Mouse (Mus musculus): ENCODE results near the gene Dok5.
A peak's percentile ranks its signal among the peaks of the same experiment; 100 is the strongest.

Dok5 gene

DNA sequence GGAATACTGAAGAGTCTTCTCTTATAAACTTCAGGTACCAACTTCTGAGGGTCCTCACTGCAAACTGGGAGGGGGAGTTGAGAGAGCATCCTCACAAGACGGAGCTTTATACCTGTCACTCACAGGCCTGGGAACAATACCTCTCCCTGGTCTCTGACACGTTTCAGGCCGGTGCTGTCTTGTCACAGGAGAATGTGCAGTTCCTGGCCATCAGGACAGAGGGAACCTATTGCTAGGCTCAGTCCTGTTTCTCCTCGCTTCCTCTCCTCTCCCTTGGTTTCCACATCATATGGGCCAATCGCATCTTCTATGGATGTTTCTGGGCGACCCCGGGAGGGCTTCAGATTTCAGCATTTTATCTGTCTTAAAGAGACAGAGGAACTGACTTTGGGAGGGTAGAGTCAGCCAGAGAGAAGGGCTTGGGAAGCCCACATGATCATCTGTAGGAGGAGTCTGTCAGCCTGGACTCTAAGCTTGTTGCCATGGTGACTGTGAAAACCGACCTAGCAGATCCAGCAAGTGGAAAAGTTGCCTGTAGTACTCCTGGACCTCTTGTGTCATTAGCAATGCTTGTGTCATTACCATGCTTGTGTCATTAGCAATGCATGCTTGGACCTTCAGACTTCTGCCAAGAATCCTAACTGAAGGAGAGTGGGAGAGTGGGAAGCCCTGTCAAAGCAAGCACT is 59.9 kb downstream of the Dok5 start:
- no peak for DNase-seq (ENCODE audit: low spot score in 2 of 2)

DNA sequence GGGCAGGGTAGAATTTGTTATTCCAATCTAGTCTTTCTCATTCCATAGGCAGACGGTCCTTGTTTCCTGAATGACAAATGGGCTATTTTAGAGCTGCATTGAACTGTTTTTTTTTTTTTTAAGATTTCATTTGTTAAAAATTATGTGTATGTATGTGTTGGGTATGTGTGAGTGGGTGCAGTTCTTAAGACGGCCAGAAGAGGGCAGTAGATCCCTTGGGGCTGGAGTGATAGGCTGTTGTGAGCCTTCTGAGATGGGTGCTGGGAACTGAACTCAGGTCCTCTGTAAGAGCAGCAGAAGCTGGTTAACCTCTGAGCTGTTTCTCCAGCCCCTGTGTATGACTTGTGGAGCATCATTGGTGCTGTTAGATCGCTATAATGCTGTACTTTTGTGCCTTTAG is 63.6 kb downstream of the Dok5 start:
- no peak for DNase-seq (ENCODE audit: low spot score in 2 of 2)

DNA sequence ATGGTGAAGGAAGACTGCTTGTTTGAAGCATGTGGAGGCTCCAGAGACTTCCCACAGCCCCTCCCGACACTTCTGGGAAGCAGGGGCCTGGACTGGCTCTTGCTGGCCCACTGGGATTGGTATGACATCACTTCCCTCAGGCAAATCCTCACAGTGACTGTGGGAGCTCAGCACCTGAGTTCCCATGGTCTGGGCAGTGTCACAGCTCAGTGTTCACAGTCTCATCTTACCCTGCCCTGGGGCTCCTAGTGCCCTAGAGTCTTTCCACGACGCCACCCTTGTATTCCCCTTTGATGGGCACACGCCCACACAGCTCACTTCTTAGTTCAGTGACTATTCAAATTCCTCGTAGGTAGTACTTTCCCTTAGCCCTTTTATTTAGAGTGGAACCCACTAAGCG is 71.4 kb downstream of the Dok5 start:
- no peak for DNase-seq (ENCODE audit: low spot score in 2 of 2)

DNA sequence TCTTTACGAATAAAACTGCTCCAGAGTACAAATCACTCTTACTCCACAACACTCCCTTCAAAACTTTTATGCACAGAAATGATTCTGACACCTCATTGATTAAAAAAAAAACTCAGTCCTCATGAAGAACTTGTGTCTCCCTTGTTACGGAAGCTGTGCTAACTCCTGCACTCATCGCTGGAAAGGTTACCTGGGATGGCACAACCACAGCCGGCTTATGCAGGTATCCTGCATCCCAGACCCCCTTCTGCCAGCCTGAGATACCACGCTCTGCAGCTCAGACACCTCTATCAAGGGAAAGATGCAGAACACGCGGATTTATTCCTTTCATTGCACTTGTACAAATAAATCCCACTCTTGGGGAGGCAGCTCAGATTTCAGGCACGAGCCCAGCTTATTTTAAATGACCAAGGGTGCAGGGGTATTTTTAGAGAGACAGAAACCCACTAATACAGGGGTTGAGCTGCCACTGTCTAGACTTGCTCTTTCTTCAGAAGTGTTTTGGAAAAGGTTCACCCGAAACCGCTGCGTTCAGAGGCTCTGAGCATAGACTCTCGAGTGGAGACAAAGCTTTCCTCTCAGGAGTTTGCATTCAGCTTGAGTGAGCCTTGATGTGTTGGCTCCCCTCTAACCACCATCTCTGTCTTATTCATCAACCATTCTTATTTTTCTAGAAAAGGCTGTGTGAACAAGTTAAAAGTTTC is 76.1 kb downstream of the Dok5 start:
- DNase-seq (ENCODE audit: low spot score in 2 of 2): no peak

DNA sequence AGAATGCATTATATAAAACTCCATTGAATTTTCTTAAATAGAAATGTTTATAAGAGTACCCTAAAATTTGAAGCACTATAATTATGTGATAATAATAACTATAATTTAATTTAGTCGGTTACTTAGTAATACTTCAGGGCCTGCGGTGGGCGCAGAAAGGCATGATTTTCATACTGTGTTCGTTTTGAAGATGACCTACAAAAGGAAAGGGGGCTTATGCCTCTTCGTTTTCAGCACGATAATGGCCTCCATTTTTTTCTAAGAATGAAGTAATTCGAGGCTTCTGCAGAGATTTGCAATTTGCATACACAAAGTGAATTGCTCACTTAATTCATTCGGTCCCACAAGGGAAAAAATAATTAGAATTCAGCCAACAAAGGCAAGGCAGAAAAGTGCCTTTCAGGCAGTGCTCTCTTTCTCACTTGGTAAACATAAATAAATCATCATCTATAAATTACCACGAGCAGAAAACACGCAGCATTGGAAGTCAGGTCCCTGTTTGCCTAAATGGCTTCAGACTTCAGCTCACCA is 76.7 kb downstream of the Dok5 start:
- DNase-seq (ENCODE audit: low spot score in 2 of 2): no peak

DNA sequence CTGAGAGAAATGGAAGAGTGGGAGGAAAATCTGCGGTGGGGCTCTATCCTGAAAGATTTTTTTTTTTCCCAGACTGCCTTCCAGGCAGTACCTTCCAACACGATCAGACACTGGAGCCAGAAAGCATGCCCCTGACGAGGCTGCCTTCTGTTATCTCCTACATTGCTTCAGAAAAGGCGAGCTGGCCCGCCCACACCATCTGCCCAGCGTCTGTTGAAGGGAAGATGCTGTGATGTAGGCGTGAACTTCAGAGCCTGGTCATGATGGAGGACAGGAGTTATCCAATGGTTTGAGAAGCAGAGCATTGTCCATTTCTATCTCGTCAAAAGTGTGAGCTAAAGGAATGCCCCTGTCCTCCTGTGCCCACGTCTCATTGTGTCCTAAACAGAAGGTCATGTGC is 79.7 kb downstream of the Dok5 start:
- DNase-seq (ENCODE audit: low spot score in 2 of 2): no peak

DNA sequence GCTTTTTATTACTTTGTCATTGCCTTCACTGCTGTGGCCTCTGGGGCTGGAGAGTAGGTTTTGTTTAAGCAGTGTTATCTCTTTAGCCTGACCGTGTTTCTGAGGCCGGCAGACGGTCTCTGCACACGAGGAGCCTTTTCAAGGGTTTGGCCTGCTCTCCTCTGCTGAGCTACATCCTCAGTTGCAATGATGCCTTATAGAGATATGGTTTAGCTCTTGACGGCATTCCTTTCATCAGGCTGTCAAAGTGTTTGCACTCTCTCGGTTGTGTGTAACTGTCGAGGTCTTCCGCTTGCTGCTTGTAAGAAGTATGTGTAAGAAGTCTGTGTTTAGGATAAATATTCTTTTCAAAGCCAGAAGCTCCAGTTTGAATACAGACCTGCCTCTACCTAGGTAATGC is 84.7 kb downstream of the Dok5 start:
- no peak for DNase-seq (ENCODE audit: low spot score in 2 of 2)

DNA sequence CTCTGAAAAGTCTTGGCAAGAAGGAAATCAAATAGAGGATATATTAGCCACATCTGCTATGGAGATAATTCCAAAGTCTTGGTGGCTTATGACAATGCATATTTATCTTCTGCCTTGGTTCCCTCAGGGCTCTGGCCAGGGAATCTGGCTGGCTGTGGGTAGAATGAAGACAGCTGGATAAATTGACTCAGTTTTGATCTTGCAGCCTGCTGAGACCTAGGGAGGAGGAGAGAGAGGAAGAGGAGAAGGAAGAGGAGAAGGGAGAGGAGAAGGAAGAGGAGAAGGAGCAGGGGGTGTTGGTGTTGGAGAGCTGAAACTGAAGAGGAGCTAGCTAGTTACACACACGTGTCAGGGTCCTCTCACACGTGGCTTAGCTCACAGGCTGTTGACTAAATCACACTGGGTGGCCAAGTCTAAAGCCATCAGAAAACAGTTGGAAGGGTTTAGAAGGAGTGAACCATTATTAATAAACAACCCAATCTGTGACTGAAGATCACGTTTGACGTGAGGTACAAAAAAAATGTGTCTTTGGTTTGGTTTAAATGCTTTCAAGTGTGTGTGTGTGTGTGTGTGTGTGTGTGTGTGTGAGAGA is 85.6 kb downstream of the Dok5 start:
- DNase-seq (ENCODE audit: low spot score in 2 of 2): no peak

DNA sequence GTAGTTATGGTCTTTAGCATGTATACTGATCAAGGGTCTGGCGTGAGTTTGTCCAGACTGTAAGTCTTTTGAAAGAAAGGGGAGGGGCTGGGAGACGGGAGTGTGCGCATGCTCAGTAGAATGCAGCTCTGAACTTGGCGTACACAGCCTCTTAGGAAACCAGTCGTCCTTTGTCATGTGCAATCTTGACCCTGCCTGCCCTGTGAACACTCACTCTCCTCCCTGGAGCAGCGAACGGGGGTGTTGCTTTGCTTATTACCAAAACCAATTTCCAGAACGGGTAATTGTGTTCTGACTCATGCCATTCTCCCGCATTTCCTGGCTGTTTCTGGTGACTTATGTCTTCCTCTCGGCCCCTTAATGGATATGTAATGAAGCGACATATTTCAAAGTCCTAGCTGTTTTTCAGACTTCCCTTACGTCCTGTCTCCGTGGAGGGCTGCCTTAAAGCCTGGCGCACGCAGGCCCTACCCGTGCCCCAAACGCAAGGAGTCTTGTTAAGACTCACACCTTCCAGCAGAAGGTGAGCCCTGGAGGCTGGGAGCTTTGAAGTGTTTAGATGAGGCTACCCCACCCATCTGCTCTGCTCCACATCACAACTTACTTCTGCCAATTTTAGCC is 95.3 kb downstream of the Dok5 start:
- DNase-seq (ENCODE audit: low spot score in 2 of 2): no peak

DNA sequence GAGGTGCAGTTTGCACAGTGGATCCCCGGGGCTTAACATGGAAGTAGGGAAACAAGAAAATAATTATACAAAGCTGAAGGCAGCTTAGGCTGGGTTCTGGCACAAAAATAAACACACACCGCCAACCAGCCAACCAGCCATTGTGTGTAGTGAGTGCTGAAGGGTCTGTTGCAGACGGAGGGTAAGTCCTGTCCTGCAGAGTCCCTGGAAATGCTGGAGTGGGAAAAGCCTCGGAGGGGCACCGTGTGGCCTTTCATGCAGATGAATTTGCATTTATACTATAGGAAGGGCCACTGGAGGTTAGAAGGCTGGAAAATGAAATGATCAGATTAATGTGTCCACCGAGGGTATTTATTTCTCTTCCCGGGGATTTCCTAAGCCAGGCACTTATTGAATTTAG is 97.2 kb downstream of the Dok5 start:
- DNase-seq (ENCODE audit: low spot score in 2 of 2): no peak

DNA sequence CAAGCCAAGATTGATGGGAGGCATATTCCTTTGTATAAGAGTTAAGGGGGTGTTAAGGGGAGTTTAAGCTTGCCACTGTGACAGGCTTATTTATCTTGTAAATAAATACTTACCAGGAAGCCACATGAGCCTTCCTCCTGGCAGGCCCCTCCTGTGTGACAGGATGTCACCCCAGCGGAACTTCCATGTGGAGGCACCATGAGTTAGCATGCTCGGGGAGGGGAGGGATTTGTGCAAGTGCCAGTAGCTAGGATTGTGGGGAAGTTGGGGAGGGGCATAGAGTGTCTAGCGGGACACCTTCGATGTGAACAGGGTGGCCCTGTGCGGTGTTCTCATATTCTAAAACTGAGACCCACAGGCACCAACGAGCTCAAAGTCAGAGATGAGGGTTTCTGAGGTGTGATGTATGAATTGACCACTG is 97.6 kb downstream of the Dok5 start:
- DNase-seq (ENCODE audit: low spot score in 2 of 2): no peak

DNA sequence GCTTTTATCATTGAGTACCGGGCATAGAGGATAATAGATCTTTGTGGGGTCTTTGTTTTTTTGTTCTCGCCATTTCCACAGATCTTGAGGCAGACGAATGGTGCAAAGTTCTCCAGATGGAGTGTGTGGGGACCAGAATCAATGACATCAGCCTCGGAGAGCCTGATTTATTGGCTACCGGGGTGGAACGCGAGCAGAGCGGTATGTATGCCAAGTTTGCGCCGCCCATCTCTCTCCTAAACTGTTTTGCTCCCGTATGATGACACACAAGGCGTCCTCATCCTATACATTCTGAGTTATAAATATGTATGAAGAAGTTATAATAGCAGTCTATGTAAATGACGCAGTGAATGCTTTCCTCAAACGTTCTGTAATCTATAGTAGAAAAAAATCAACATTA is 98.4 kb downstream of the Dok5 start:
- DNase-seq (ENCODE audit: low spot score in 2 of 2): no peak

DNA sequence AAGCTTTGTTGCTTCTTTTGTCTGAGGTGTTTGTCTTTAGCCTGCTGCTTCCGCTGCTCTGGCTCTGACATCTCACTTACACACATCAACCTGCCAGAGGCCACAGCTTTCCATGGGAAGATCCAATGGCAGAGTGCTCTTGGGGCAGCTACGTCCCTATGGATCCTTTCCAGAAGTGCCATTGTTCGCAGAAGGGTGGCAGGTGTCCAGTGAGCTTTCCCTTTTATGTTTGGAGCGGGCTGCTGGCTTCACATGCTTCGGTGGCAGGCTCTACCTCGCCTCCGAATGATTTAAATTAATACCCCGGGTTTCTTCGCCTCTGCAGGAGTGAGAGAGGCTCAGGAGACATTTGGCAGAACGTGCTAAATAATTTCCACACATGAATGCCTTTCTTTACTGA is 105.3 kb downstream of the Dok5 start:
- DNase-seq (ENCODE audit: low spot score in 2 of 2): no peak

DNA sequence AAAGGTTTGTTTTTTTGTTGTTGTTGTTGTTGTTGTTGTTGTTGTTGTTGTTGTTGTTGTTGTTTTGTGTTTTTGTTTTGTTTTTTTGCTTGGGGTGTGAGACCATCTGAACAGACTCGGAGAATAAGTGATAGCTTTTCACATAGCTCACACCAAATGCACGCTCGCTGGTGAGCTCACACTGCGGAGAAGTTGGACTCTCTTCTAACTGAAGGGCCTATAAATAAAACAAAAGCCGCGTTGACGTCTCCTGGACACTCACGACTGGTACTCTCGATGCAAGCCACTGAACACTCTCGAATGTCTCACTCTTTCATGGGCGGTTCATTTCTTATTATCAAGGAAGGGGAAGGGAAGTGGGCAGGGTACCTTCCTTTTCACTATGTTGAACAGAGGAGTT is 105.8 kb downstream of the Dok5 start:
- DNase-seq (ENCODE audit: low spot score in 2 of 2): no peak

DNA sequence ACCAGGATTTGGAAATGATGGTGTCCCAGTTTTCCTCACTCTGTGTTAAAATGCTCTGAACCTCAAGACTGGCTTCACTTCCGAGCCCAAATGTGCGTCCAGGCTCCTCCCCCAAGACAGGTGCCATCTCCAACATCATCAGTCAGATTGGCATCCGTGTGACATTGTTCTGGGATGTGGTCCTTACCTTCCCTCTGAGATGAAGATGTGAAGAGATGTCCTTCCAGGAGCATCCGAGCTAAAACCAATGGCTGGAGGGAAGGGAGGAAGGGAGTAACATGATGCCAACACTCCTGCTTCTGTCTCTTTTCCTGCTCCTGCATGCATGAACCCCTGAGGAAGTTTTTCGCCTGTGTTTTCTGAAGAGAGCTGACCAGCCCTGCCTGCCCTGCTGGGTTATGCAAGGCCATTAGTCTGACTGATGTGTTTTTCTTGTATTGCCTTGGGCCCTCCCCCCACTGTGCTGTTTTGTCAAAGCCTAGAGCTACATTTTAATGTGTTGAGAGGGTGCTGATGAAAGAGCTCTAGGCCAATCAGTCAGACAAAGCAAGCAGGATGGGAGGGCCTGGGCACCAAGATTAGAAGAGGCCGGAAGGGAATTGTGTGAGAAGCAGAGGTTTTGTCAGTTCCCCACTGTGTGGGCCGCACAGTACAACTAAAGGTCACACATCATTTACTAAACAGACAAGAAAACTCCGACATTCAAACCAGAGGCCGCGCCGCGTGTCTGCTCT is 106.4 kb downstream of the Dok5 start:
- no peak for DNase-seq (ENCODE audit: low spot score in 2 of 2)

DNA sequence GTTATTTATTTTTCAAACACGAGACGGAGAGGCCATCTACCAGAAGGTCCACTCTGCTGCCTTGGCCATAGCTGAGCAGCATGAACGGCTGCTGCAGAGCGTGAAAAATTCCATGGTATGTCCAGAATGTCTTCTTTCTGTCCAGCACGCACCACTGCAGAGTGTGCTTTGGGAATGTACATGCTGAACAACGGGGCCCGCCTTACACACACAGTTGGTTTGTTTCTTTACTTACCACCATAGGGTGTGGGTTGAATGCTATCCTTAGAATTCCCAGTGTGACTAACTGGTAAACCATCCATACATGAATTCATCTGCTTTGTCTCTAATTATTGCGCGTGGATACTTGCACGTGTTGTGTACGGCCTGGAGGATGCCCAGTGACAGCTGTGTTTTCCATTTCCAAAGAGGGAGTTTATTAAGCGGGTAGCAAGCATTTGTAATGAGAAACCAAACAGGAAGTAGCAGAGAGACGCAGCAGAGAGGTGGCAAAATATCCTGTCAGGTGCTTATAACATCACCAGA is 109.9 kb downstream of the Dok5 start:
- no peak for DNase-seq (ENCODE audit: low spot score in 2 of 2)

DNA sequence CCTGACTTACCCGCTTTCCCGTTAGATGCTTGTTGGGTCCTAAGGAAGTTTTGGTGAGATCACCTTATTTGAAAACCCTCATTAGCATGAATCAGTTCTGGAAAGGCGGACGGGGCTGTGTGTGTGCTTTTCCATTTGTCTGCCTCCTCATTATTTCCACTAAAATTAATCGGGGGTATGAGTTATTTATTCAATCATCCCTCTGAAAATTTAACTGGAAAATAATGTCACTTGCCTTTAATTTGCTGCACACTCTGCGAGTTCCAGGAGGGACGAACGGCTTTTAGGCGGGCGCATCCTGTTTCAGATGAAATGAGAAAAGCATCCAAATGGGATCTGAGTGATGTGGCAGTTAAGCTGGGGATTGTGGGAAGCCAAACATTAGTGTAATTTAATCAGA is 113.9 kb downstream of the Dok5 start:
- no peak for DNase-seq (ENCODE audit: low spot score in 2 of 2)

DNA sequence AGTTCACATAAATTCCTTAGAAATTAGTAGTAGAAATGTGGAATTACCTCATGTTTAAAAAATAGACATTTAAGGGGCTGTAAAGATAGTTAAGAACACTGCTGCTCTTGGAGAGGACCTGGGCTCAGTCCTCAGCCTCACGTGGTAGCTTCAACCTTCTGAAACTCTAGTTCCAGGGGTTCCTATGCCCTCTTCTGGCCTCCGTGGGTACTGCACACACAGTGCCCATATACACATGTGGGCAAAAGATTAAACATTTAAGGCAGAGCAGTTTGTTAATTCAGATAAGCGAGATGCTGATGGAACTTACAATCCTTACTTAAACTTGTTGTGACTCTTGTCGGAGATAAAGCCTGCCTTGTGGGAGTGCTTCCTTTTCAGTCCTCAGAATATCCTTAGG is 118.5 kb downstream of the Dok5 start:
- DNase-seq (ENCODE audit: low spot score in 2 of 2): no peak

DNA sequence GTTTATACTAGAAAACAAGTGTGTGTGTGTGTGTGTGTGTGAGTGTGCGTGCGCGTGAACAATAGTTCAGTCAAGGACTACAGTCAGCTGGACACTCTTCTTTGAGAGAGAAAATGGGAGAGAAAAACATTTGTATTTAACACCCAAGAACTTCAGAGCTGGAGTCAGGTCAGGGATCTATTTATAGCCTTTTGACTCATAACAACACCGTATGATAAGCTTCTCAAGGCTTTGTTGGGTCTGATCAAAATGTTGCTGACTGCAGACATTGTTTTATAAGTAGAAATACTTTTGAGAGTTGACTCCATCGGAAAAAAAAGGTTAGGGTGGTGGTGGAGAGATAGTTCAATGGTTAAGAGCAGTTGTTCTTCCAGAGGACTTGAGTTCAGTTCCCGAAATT is 120.7 kb downstream of the Dok5 start:
- no peak for DNase-seq (ENCODE audit: low spot score in 2 of 2)

DNA sequence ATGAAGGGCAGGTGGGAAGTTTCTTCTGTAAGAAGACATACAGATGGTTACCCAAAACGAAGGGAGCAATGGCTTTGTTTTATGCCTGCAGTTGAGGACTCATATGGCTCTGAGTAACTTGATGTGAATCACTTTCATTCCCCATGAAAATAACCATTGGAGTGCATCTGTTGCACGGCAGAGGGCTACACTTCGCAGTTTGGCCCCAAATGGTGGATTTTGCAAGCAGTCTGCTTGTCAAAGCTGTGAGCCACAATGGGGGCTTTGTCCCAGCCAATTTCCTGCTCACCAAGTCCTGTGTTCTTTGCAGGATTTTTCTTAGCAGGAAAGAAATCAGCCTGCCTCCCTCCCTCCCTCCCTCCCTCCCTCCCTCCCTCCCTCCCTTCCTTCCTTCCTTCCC is 123.6 kb downstream of the Dok5 start:
- no peak for DNase-seq (ENCODE audit: low spot score in 2 of 2)

DNA sequence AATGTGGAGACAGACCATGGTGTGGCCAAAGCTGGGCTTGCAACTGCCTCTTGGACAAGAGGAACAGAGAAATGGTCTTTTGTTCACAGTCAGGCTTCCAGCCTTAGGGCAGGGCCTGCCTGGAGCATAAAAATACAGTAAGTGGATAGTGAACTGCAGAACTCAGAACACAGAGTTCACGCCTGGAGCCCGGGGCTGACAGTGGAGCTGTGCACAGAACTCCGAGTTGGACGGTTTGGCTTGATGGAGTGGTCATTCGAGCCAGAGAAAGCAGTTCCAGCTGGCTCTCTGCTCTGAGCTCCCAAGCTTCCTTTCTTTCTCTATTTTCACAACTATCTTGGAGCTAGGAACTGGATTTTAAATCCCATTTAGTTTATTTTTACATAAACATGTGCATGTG is 124.5 kb downstream of the Dok5 start:
- DNase-seq (ENCODE audit: low spot score in 2 of 2): peak in 1 of 2 experiments; percentile 23

DNA sequence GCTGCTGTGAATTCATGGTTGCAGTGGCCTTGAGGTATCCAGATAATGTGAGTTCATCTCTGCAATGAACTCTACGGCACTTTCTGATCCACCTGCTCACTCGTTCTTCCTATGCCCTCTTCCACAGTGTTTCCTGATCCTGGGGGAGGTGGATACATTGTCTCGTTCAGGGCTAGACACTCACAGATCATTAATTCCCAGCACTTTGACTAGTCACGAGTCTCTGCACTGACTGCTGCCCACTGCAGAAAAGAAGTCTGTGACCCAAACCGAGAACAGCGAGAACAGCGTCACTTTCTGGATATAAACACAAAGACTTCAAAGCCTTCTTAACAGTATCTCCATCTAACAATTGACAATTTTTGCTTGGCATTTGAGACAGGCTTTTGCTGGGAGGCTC is 125.9 kb downstream of the Dok5 start:
- no peak for DNase-seq (ENCODE audit: low spot score in 2 of 2)
